Mouse (Mus musculus) 3T3-L1 (cell line): ENCODE data around the gene Stox2.
A peak's percentile ranks its signal among the peaks of the same experiment; 100 is the strongest.

Source experiments
- DNase-seq: peaks from one replicate; pipeline ENCODE4 v3.0.0-alpha.2; 2015; ENCODE audit warnings: low read depth, low spot score

The Stox2 gene

DNA sequence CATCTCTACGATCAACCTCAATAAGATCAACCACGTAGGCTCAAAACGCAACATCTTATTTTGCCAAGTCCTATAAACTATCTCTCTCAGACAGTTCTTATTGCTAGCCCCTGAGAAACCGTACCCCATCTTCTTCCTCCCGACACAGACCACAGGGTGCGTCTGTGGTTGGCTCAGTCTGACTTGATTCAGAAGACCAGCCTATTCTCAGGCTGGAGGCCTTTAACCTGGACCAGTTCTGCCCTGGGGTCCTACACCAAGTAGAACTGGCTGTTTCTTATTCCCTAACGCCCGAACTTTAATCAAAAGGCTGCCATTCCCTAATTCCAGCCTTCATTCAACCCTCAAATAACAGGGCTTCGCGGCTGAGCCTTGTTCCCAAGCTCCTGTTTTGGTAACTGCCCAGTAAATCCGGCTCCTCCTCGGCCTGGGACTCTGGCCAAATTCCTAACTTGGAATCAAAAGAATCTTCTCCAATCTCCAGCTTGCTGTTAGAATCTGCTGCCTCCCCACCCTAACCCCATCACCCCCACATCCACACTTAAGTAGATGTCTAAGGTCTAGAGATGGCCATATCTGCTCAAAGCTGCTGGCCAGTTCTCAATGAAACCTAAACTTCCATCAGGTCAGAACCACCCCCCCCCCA, 91.5 kb downstream of the Stox2 start:
- DNase-seq: peak; percentile 9

DNA sequence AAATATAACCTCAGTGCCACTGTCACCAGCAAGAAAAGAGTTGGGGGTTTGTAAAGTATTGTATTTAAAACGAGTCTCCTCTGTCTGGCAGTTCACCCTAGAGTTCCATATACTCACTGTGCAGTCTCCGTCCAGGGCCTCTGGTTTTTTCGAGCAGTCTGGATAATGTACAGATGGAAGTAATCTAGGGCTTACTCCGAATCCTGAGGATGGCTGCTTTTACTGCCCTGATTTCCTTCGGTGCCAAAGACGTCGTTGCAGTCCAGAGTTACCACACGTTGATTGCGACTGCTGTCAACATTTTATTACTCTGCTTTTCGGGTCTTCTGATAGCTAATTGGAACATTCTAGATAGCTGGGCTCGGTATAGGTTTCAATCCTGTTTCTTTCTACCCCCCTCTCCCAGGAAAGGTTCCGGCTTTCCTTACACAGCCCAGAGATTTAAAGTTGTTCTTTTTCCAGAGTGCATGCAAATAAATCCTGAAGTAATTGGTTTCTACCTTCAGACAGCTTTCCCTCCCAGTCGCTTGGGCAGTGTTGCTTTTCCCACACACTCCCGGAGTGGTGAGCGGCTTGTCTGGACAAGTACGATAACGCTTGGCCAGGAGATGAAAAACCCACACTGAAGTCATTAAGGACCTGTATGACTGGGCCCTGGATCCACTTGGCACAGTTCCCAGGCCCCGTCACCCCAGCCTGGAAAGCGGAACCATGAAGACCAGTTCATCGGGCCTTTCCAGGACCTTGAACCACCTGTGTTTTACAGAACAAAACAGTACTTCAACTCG, 94.1 kb downstream of the Stox2 start:
- no peak for DNase-seq

DNA sequence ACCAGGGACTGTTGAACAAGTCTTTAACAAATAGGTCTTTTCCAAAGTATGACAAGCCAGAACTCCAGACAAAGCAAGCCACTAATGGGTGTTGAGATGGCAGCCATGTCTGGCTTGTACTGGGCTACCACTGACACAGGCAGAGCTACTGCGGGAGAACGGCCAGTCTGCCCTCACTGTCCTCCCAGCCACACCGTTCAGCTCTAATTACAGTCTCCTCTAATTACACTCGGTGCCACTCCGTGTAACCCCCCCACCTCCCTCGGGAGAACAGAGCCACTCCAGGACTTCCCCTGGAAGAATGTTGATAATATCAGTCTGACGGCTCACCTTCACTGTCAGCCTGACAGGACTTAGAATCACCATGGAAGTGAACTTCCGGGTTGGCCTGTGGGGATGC, 97.1 kb downstream of the Stox2 start:
- no peak for DNase-seq

DNA sequence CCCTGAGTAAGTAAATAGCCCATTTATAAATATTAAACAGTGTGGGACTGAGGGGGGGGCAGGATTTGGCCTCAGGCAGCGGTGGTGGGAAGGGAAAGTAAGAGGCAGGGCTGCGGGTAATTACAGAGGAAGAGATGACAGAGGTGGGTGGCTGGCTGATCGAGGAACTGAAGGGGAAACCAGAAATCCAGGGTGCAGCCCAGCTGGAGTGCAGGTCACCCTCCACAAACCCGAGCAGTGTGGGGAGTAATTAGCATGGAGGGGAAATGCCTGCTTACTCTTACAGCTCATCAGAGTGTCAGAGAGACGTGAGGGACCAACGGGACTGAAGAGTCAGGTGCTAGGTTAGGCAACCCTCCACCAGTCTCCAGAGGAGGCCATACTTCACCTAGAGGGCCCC, 98.4 kb downstream of the Stox2 start:
- no peak for DNase-seq

DNA sequence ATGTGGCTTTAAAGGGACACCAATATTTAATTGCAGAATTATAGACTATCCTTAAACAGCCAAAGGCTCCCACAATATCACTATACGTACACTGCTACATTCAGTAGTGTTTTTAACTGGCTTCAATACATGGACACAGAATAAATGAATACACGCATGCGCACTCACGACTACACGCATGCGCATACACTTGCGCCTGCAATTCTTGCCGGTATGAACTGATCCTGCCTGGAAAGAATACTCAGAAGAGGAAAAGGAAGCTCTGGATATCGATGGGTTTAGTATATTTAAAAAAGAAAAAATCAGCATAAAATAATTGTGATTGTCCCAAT, 100.4 kb downstream of the Stox2 start:
- no peak for DNase-seq

DNA sequence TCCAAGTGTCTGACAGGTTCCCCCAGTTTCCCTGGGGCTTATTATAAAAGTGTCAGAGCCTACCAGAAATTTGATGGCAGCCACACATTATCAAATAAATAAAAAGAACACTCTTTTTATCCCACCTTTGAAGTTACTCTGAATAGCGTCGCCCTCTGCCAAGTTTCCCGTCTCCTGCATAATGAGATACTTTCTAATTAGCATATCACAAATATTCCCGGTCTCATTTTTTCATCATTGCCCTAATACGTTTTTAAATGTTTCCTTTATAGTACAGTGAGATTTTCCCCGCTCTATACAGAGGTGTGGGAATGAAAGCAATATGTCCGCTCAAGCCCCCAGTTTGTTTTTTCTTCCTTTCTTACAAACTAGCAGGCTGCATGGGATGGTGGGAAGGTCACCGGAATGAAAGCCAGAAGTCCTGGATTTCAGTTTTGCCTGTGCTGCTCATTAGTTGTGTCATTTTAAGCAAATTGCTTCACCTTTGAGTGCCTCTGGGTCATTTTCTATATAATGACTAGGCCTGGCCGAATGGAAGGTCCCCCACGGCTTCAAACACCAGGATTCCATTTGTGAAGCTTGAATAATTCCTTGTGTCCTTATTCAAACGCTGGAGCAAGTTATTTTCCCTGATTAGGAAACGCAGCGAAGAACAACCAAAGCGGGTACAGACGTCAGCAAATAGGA, 100.9 kb downstream of the Stox2 start:
- DNase-seq: no peak

DNA sequence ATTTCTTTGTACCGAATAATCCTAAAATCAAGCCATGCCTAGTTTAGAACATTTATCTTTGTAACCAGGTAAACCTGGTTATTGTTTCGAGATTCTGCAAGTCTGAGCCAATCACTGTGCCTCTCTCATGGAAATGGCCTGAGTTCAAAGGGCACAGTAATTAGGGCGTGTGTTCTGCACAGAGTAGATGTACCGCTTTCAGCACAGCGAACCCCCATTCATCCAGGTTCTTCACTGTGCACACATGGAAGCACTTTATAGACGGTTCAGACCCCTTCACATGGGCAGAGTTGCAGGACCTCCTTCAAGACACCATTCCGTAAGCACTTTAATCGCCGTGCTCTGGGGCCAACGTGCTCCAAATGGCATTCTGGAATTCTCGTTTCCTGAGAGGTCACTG, 104.7 kb downstream of the Stox2 start:
- DNase-seq: no peak

DNA sequence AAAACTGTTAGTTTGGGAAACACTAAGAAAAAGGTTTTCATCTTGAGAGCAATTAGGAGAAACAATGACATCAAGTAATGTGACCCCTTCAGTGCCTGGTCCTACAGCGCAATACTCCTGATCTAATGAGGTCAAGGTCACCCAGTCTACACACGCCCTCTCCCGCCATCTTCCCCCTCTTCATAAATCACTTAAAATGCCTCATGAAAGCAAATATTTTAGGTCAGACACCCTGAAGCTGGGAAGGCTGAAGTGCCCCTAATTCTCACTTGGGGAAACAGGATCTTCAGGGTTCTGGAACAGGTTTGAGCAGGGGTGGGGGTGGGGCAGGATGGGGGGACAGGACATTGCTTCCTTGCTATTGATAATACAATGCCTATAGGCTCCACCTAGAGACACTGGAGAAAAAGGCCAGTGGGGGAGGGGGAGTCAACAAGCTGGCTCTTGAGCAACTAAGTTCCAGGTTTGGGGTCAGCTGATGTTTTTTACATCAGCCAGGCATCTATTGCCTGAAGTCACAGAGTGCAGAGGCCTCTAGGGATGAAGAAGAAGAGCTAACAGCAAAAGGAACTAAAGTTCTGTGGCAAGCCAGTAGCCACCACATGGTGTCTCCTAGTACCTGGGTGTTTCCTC, 107.4 kb downstream of the Stox2 start:
- no peak for DNase-seq

DNA sequence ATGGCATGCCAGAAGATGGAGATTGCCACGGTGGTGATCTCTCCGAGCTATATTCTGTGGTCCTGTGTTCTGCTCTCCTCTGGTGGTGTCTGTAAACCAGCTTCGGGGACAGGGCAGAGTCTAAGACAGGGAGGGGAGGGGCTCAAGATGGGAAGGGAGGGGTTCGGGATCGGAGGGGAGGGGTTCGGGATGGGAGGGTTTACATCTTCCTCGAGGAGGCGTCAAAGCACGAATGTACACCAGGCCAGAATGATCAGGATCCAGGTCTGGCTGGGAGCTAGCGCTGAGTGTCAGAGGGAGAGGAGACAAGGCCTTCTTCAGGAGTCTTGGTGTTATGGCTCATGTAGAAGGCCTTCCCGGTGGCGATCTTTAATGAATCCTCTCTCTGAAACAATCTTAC, 109.7 kb downstream of the Stox2 start:
- DNase-seq: no peak

DNA sequence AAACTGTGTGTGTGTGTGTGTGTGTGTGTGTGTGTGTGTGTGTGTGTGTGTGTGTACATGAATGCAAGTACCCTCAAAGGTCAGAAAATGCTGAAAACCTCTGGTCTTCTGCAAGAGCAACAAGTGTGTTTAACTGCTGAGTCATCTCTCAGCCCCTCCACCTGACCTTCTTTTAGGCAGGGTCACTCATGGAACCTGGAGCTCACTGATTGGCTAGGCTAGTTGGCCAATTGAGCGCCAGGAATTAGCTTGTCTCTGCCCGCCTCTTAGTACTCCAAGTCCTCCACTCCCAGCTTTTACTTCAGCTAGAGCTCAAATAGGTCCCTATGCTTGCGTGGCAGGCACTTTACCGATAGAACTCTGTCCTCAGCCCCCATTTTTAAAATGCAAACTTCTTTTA, 110.2 kb downstream of the Stox2 start:
- no peak for DNase-seq

DNA sequence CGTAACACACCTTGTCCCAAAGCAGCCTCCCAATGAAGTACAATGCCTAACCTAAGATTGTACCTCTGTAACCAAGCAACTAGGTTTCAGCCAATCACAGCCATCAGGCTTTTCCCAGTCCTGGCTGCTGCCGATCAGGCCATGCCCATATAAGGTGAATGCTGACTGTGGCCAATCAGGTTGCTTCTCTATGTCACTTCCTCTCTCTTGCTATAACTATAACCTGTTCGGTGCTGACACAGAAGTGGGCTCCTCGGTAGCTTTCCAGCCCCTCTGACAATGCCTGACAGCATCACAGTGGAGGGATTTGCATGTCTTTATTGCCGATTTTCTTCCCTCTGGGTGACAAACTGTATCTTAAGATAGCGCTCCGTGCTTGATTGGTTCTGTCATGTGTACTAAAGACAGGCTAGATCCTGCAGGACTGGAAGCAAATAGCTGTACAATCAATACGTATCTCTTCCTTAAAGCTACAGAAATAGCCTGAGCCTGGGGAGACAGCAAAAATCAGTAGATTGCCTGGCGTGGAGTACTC, 111.9 kb downstream of the Stox2 start:
- no peak for DNase-seq

DNA sequence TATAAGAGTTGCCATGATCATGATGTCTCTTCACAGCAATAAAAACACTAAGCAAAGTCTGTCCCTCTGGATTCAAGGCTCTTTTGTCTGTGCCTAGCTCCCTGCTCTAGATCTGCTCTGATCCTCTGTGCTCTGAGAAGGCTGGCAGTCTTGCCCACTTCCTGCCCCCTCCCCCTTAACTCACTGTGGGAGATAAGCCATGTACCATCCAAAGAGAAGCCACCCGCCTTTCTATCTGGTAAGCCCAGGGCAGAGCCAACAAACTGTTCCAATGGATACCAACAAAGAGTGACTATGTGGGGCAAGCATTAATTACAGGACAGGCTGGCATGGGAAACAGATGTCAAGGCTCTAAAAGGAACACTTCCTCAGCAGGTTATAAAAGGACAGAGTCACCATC, 113.2 kb downstream of the Stox2 start:
- DNase-seq: no peak

DNA sequence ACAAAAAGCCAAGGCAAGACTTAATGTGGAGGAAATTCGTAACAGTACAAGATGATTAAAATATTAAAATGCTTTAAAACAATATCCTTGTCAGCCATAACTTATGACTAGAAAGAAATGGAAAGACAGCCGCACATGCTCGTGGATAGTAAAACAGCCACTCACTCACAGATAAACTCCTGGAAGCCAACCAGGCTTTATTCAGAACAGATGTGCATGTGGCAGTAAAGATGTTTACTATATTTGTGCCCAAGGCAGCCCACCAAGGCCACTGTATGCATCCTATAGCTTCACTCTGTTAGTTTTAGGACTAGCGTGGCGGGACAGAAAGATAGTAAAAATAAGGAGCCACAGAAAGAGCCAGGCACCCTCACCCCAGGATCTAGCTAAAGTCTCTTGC, 115.2 kb downstream of the Stox2 start:
- no peak for DNase-seq

DNA sequence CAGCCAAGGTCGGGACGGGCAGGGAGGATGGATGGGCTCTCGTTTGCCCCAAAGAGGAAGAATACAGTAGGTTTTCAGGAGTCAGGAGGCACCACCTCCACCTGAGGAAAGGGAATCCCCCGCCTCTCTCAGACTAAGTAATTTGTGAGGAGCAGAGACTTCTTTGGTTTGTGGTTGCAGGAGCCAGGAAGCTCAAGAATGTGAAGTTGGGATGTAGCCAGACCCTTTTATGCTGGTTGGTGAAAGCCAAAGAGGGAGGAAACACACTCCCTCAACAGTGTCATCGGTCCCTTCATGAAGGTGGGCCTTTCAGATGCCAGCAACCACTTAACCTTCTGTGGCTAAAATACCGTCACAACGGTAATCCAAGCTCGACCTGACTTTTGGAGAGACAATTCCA, 119.8 kb downstream of the Stox2 start:
- no peak for DNase-seq

DNA sequence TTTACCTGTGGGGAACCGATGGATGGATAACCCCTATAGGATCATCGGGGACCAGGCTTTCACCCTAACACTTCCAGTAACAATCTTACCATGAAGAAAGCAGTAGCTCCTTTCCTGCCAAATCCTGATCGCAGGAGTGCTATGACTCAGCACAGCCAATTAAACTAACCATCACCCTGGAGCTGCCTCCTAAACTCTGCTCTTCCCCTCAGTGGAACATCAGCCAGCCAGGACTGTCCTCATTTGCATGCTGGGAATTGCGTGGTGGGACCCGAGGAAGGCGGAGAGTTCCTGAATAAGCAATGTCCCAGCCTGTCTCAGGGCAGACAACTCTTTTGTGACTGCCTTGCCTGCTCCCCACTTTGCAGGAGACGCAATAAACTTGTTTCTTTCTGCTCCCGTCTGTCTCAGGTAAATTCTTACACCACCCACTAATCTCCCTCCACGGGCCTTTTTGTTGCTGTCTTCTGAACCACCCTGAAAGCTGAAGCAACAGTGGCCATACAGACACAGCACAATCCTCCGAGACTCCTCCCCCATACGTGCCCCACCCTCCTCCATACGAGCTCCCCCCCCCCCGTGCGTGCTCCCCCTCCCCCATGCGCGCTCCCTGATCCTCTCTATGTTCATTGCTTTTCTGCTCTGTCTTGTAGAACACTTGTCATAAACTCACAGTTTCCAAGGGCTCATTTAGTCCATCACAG, 121.9 kb downstream of the Stox2 start:
- no peak for DNase-seq

DNA sequence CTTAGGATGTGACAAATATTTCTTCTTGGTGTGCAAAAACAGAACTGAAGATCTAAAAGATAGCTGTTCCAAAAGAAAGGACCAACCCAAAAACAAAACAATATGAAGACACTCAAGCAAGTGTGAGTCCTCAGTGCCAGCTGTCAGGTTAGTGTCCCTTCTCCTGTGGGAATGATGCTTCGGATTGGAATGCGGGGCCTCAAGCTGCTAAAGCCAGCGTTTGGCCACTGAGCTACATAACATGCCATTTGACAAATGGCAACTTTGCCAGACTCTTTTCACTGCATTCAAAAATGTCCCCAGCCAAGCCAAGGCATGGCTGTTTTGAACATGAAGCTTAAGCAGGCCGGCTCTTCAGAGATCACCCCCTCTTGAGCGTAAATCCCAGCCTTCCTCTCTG, 124.9 kb downstream of the Stox2 start:
- DNase-seq: no peak

DNA sequence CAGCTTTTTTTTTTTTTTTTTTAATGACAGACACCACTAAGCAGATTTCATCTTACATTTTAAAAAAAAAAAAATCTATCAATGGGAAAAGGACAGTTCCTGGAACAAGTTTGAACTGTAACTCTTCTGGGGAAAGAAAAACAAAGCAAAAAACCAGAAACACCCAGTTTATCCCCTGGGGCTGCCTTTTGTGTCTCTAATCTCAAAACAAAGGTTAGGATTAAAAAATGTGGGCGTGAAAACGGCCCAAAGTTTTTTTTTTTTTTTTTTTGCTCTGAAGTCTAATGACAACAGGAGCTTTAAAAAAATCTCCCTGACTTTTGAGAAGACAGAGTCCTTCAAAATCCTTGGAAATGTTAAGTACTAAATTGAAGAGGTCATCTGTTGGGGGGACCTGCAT, 125.5 kb downstream of the Stox2 start:
- DNase-seq: no peak

DNA sequence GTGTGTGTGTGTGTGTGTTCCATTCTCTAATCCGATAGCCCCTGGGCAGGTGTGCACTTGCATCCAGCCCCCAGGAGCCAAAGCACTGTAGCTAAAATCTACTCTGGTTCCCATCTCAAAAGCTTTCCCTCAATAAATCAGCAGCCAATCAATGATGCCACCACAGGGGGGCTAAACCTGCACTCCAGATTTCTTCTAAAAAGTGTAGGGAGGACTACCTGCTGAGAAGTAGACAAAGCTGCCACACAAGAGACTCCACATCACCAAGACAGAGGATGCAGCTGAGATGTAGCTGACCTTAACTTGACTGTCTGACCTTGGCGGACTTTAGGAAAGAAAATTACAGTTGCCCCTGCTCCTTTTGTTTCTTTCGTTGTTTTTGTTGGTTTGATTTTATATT, 127.7 kb downstream of the Stox2 start:
- no peak for DNase-seq

DNA sequence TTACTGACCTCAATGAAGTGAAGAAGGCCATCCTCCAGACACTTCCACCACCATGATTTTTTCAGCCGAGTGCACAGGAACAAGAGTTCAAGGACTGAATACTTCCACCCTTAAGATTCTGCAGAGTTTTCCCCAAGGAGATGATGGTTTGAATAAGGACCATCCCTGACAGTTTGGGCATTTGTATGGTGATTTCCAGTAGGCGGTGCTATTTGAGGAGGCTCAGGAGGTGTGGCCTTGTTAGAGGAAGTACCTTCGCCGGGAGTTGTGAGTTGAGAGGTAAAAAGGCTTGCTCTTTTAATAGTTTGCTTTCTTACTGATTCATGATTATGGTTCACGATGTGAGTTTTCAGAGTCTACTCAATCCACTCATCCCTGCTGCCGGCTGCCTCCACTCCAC, 138.0 kb downstream of the Stox2 start:
- DNase-seq: no peak

DNA sequence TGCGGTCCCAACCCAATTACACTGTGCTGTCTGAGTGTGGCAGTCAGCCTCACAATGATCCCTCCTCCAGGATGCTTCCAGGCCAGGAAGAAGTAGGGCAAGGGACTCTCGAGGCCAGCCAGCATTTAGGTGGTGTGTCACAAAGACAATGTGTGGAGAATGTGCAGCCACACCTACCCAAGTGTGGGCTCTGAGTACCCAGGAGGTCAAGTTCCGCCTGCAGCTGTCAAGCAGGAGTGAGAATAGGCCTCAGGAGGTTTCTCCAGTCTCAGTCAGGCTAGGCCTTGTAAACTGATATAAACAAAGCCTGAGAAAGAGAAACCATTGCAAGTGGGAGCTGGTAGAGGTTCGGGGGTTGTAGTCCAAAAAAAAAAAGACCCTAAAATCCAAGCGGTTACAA, 139.8 kb downstream of the Stox2 start:
- DNase-seq: no peak

DNA sequence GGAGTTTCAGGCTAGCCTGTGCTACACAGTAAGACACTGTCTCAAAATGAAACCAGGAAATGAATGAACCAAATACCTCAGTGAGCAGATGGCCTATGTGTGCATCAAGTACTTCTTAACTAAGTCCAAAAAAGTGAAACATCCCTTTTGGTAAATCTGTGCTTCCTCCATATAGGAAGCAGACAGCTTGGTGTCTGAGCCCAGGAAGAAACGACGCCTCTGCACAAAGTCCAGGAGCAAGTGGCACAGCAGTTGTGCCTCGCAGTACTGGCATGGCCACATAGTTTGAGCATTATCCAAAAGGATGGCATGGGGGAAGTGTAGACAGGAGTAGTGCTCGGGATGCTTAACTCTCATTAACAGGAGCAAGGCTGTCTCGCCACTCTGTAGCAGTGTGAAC, 140.3 kb downstream of the Stox2 start:
- DNase-seq: no peak

DNA sequence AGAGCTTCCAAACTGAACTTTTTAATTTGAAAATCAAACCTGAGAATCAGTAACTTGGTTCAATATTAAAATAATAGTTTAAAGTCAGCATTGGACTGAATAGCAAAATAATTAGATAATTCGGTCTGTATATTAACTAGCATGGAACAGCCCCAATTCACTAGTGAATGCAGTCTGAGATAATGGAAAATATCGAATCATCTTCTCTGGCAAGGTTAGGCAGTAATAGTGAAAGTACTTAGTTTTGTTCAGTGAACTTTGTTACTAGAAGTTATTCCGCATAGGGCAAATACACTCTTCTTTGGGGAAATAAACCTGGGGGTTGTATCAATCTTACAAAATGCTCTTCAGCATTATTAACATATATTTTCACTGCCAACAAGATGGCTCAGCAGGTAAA, 147.7 kb downstream of the Stox2 start:
- DNase-seq: no peak
